Mouse (Mus musculus): ENCODE measurements at regions not wholly inside any gene's neighbourhood (a gene's known extent, or its start where the extent isn't known, plus 50 kb on each side); places are given as distances from the start of the nearest gene placed in this dataset.

GRCm38 (mm10) chr15:97471986-97472779 lies 225.1 kb upstream of the Amigo2 start:
- ChIA-PET CTCF (no interaction called here), POLR2A (interaction anchor here in 2 of 4 experiments (0.6 to 1.4 kb wide), 4 partner anchors 9 to 521 kb away, joined by 3 to 4 read pairs (median 4); no protein-coding TSS in a partner anchor)

- POLR2A ChIA-PET, result interaction anchor here in 2 of 4 experiments (0.6 to 1.4 kb wide), 4 partner anchors 9 to 522 kb away, joined by 3 to 4 read pairs (median 4); no protein-coding TSS in a partner anchor
- CTCF ChIA-PET, result interaction anchor here in 1 of 4 experiments (0.7 kb wide), 1 partner anchor 16 kb away, joined by 3 read pairs; no protein-coding TSS in a partner anchor
Measured at GRCm38 (mm10) chr15:97471476-97471875, 224.4 kb upstream of the Amigo2 start.

- ChIA-PET POLR2A (interaction anchor here in 2 of 4 experiments (0.6 to 2.8 kb wide), 3 partner anchors 66 to 248 kb away, joined by 3 to 9 read pairs (median 3); no protein-coding TSS in a partner anchor), CTCF (interaction anchor here in 2 of 4 experiments (0.6 kb wide), 2 partner anchors 10 to 1146 kb away, joined by 3 to 4 read pairs; no protein-coding TSS in a partner anchor)
Measured at GRCm38 (mm10) chr15:97469684-97470344, 222.7 kb upstream of the Amigo2 start.

- POLR2A ChIA-PET, result interaction anchor here in 2 of 4 experiments (0.5 to 2.8 kb wide), 8 partner anchors 10 to 151 kb away, joined by 3 to 9 read pairs (median 4); no protein-coding TSS in a partner anchor
- CTCF ChIA-PET, result interaction anchor here in 3 of 4 experiments (0.5 to 1.8 kb wide), 5 partner anchors 99 to 1147 kb away, joined by 3 to 7 read pairs (median 3); no protein-coding TSS in a partner anchor
Measured at GRCm38 (mm10) chr15:97468732-97469683, 221.9 kb upstream of the Amigo2 start.

GRCm38 (mm10) chr15:97467781-97468485 lies 220.8 kb upstream of the Amigo2 start:
- POLR2A ChIA-PET, result interaction anchor here in 2 of 4 experiments (0.5 to 2.8 kb wide), 11 partner anchors 9 to 382 kb away, joined by 3 to 10 read pairs (median 4); no protein-coding TSS in a partner anchor

GRCm38 (mm10) chr15:97466906-97467465 lies 219.9 kb upstream of the Amigo2 start:
- ChIA-PET CTCF (interaction anchor here in 3 of 4 experiments (0.6 to 1.4 kb wide), 5 partner anchors 136 to 484 kb away, joined by 3 to 8 read pairs (median 3); no protein-coding TSS in a partner anchor), POLR2A (interaction anchor here in 3 of 4 experiments (0.7 to 2.8 kb wide), 5 partner anchors 9 to 247 kb away, joined by 3 to 9 read pairs (median 7); no protein-coding TSS in a partner anchor)

More at GRCm38 (mm10) chr15:97467781-97468485, 220.8 kb upstream of the Amigo2 start:
- CTCF ChIA-PET, result interaction anchor here in 2 of 4 experiments (0.5 to 1.8 kb wide), 3 partner anchors 181 to 273 kb away, joined by 3 to 7 read pairs (median 5); no protein-coding TSS in a partner anchor

- CTCF ChIA-PET, result interaction anchor here in 3 of 4 experiments (0.6 to 1.7 kb wide), 6 partner anchors 140 to 485 kb away, joined by 3 to 8 read pairs (median 4); no protein-coding TSS in a partner anchor
- POLR2A ChIA-PET, result interaction anchor here in 1 of 4 experiments (1.2 kb wide), 1 partner anchor 93 kb away, joined by 3 read pairs; no protein-coding TSS in a partner anchor
Measured at GRCm38 (mm10) chr15:97466110-97466509, 219.0 kb upstream of the Amigo2 start.

- POLR2A ChIA-PET, result interaction anchor here in 1 of 4 experiments (0.6 to 1.2 kb wide), 2 partner anchors 92 to 97 kb away, joined by 3 to 4 read pairs; no protein-coding TSS in a partner anchor
- CTCF ChIA-PET, result interaction anchor here (0.6 to 1.7 kb wide), 8 partner anchors 9 to 409 kb away, joined by 3 to 8 read pairs (median 4); no protein-coding TSS in a partner anchor
Measured at GRCm38 (mm10) chr15:97465366-97465765, 218.3 kb upstream of the Amigo2 start.

GRCm38 (mm10) chr15:97464737-97465136 lies 217.7 kb upstream of the Amigo2 start:
- ChIA-PET CTCF (interaction anchor here in 1 of 4 experiments (0.8 to 1.7 kb wide), 3 partner anchors 8 to 228 kb away, joined by 3 to 8 read pairs (median 5); no protein-coding TSS in a partner anchor), POLR2A (interaction anchor here in 1 of 4 experiments (0.6 to 1.2 kb wide), 2 partner anchors 91 to 96 kb away, joined by 3 to 4 read pairs; no protein-coding TSS in a partner anchor)

- POLR2A ChIA-PET, result interaction anchor here in 2 of 4 experiments (0.8 to 1.2 kb wide), 3 partner anchors 9 to 89 kb away, joined by 3 read pairs; no protein-coding TSS in a partner anchor
Measured at GRCm38 (mm10) chr15:97462587-97462986, 215.5 kb upstream of the Amigo2 start.

GRCm38 (mm10) chr15:97462006-97462405 lies 214.9 kb upstream of the Amigo2 start:
- ChIA-PET CTCF (interaction anchor here in 1 of 4 experiments (1.2 to 1.8 kb wide), 2 partner anchors 203 to 266 kb away, joined by 3 to 12 read pairs; no protein-coding TSS in a partner anchor), POLR2A (interaction anchor here in 2 of 4 experiments (1.0 kb wide), 3 partner anchors 12 to 78 kb away, joined by 3 to 4 read pairs (median 3); no protein-coding TSS in a partner anchor)

More at GRCm38 (mm10) chr15:97462587-97462986, 215.5 kb upstream of the Amigo2 start:
- CTCF ChIA-PET, result no interaction called here

- POLR2A ChIA-PET, result interaction anchor here in 3 of 4 experiments (0.6 to 1.0 kb wide), 10 partner anchors 9 to 77 kb away, joined by 3 to 4 read pairs (median 3); no protein-coding TSS in a partner anchor
- CTCF ChIA-PET, result interaction anchor here in 3 of 4 experiments (0.6 to 1.8 kb wide), 5 partner anchors 90 to 575 kb away, joined by 3 to 12 read pairs (median 4); no protein-coding TSS in a partner anchor
Measured at GRCm38 (mm10) chr15:97461060-97461459, 214.0 kb upstream of the Amigo2 start.

- CTCF ChIA-PET, result no interaction called here
Measured at GRCm38 (mm10) chr15:97460360-97460719, 213.3 kb upstream of the Amigo2 start.

GRCm38 (mm10) chr15:97459606-97460359 lies 212.7 kb upstream of the Amigo2 start:
- ChIA-PET POLR2A (interaction anchor here in 2 of 4 experiments (1.2 to 1.9 kb wide), 2 partner anchors 9 kb away, joined by 3 to 9 read pairs; no protein-coding TSS in a partner anchor), CTCF (interaction anchor here in 1 of 4 experiments (0.6 to 1.4 kb wide), 2 partner anchors 10 to 205 kb away, joined by 3 to 4 read pairs; no protein-coding TSS in a partner anchor)

More at GRCm38 (mm10) chr15:97460360-97460719, 213.3 kb upstream of the Amigo2 start:
- POLR2A ChIA-PET, result interaction anchor here in 1 of 4 experiments (1.2 kb wide), 1 partner anchor 10 kb away, joined by 3 read pairs; no protein-coding TSS in a partner anchor

- ChIA-PET CTCF (interaction anchor here in 2 of 4 experiments (1.1 to 1.5 kb wide), 3 partner anchors 202 to 206 kb away, joined by 3 read pairs; no protein-coding TSS in a partner anchor), POLR2A (interaction anchor here in 3 of 4 experiments (0.6 to 1.9 kb wide), 8 partner anchors 8 to 285 kb away, joined by 3 to 9 read pairs (median 4); no protein-coding TSS in a partner anchor)
Measured at GRCm38 (mm10) chr15:97458748-97459221, 211.7 kb upstream of the Amigo2 start.

Data from embryonic stem cell, embryonic (primary cell).